Mouse (Mus musculus) hindlimb bud, embryonic 11.5 days (tissue): ENCODE data around the gene 1700020N01Rik.

Source experiments
- DNase-seq: peaks from one replicate; pipeline ENCODE4 v3.0.0-alpha.2; 2012; ENCODE audit warnings: low read depth, low spot score; ENCODE audit errors: extremely low spot score

The 1700020N01Rik gene

DNA sequence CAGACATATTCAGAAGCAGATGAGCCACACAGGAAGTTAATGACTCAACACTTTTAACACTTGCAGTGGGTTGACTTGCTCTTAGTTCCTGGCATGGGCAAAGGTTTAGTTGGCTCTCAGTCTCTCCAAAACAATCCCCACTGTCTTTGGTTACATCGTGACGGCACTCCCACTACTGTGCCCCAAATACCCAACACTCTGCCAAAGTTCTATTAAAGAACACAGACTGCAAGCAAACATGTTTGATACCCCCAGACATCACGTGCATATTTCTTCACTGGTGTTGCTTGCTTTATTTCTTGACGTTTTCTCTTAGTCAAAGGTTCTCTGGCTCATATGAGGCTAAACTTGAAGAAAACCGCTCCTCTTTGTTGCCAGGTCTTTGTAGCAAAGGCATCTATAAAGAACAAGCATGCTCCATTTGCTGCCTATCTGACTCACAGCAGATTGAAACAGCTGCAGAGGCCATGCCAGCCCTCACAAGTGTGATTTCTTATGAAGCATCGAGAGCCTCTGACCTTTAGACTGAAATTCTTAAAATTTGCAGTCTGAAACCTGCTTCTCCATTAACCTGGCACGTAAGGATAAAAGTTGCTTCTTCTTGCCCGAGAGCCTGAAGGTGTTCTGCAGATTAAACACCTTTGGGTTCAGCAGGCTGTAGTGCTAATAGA lies 66.8 kb downstream of the 1700020N01Rik start:
- DNase-seq, result no peak

DNA sequence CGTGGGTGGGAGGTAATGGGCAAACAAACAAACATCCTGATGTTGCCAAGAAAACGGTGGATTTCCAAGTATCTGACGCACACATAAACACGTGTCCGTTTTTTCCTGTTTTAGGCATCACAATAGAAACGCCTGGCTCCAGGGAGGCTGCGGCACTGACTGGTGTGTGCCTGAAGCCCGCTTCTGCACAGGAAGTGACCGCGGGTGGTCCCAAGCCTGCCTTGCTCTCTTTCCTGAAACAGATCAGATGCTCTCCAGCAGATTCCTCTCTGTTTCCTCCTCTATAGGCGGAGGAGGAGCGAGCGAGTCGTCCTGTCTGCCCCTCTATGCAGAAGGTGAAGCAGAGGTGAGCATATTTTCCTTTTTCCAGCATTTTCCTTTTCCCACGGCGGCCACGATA lies 76.0 kb downstream of the 1700020N01Rik start:
- DNase-seq, result no peak

DNA sequence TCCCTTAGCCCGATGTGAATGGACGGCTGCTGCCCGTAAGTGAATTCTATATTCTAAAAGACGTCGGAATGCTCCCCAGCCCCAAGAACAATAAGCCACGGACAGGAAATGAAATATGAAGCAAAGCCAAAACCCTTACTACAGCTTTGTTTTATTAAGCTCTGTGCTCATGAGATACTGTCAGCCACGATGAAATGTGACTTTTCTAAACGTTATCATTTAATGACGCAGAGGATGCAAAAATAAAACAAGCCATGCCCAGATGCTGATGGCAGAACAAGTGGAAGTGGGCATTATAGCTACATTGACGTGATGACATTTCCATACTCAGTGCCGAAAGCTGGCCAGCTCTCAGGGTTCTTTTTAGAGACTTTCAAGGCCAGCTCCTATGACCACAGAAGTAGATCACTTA lies 76.8 kb downstream of the 1700020N01Rik start:
- DNase-seq, result no peak

DNA sequence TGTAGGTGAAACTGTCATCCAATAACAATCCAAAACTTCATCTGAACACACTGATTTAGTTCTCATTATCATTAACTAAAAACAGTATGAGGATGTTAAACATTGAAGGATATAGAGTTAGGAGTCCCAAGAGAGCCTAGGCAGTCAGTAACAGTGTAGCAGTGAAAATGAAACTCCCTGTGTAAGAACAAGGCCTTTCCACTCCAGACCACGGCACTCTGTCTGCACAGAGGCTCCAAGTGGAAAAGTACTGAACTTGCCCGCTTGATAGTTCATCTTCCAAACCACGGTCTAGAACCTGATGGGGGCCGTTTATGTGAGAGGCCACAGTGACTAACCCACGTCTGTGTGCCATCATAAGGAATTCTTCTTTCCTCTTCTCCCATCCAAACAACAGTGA lies 77.2 kb downstream of the 1700020N01Rik start:
- no peak for DNase-seq
